Comparison of ENCODE assay signal across 10 mouse cellular contexts in genomic region chr7:109562676-109563075, GRCm38 (mm10). TPM values are rescaled to one million over a fixed set of nuclear protein-coding genes. Genes with fewer than 3 reads are reported as not detected.
A peak's percentile ranks its signal among the peaks of the same experiment; 100 is the strongest.
DNase-seq lines count a peak whose midpoint lies in the region; ATAC-seq and TF ChIP-seq lines count a peak whose summit lies in the region.
"Had no signal": no experiment of that assay in that cellular context is flagged by ENCODE, and none has a peak within 500 bp of the region (broad histone marks: within the 10 kb centered on the region; RNA-seq: fewer than 3 reads in every experiment).

No protein-coding gene starts in this region.

- no peaks in the 10 kb centered on the region for H3K27me3 ChIP-seq in heart, embryonic 15.5 days
- H3K27me3 ChIP-seq in lung, postnatal 0 days (replicated peaks; ENCODE audit: insufficient read depth, low read length), result no peaks in the 10 kb centered on the region
- H3K27me3 ChIP-seq in intestine, postnatal 0 days (replicated peaks; ENCODE audit: control insufficient read depth, insufficient read depth, low read length), result no peaks in the 10 kb centered on the region
- no peaks in the 10 kb centered on the region for H3K27me3 ChIP-seq in stomach, embryonic 15.5 days (replicated peaks)

- peaks cover 54% of the 10 kb centered on the region for H3K4me1 ChIP-seq in heart, embryonic 15.5 days (replicated peaks)
- peaks cover 43% of the 10 kb centered on the region for H3K4me1 ChIP-seq in lung, postnatal 0 days (ENCODE audit: insufficient read depth, low read depth, low read length)
- H3K4me1 ChIP-seq in intestine, postnatal 0 days (replicated peaks; ENCODE audit: control insufficient read depth, insufficient read depth, low read length), result peaks cover 8% of the 10 kb centered on the region
- peaks cover 9% of the 10 kb centered on the region for H3K4me1 ChIP-seq in stomach, embryonic 15.5 days

- H3K9me3 ChIP-seq in heart, embryonic 15.5 days (replicated peaks), result no peaks in the 10 kb centered on the region
- H3K9me3 ChIP-seq in lung, postnatal 0 days (ENCODE audit: low read length), result no peaks in the 10 kb centered on the region
- H3K9me3 ChIP-seq in intestine, postnatal 0 days (ENCODE audit: control insufficient read depth), result no peaks in the 10 kb centered on the region
- H3K9me3 ChIP-seq in stomach, embryonic 15.5 days, result no peaks in the 10 kb centered on the region

- no peak for TF ChIP-seq EP300 in lung, postnatal 0 days (IDR thresholded peaks at IDR 0.05)

- no peak for DNase-seq in heart, postnatal 4 days
- DNase-seq in lung, postnatal 0 days (ENCODE audit: low spot score), result no peak
- no peak for DNase-seq in lung, postnatal 14 days
- no peak for DNase-seq in embryo, embryonic 10 days (ENCODE audit: low spot score)
- DNase-seq: right cerebral cortex, postnatal 14 days had no signal

- H3K9ac ChIP-seq in heart, embryonic 15.5 days, result no peak overlapping the region
- no peak overlapping the region for H3K9ac ChIP-seq in lung, postnatal 0 days (replicated peaks; ENCODE audit: low read depth)
- H3K9ac ChIP-seq in intestine, postnatal 0 days (ENCODE audit: low read depth, low read length), result no peak overlapping the region
- no peak overlapping the region for H3K9ac ChIP-seq in stomach, embryonic 15.5 days

- H3K36me3 ChIP-seq in heart, embryonic 15.5 days, result no peaks in the 10 kb centered on the region
- no peaks in the 10 kb centered on the region; the same call in 1 of the 2 replicates for H3K36me3 ChIP-seq in lung, postnatal 0 days (ENCODE audit: insufficient read depth, low read length)
- H3K36me3 ChIP-seq in intestine, postnatal 0 days (ENCODE audit: control insufficient read depth, insufficient read depth), result peaks cover 11% of the 10 kb centered on the region; the same call in 1 of the 2 replicates
- 0 out of 2 replicates have a peak, but pooled peaks cover 5% of the 10 kb centered on the region for H3K36me3 ChIP-seq in stomach, embryonic 15.5 days

- H3K4me3 ChIP-seq in heart, embryonic 15.5 days, result no peak overlapping the region
- no peak overlapping the region for H3K4me3 ChIP-seq in lung, postnatal 0 days (ENCODE audit: low read depth, low read length)
- no peak overlapping the region for H3K4me3 ChIP-seq in intestine, postnatal 0 days (ENCODE audit: low read depth, low read length)
- H3K4me3 ChIP-seq in stomach, embryonic 15.5 days (replicated peaks), result no peak overlapping the region

- H3K27ac ChIP-seq in heart, embryonic 15.5 days, result peak overlapping the region; percentile 65
- H3K27ac ChIP-seq in lung, postnatal 0 days (ENCODE audit: low read length), result peak overlapping the region; percentile 79
- peak overlapping the region; percentile 60 for H3K27ac ChIP-seq in intestine, postnatal 0 days (ENCODE audit: low read depth, low read length)
- peak overlapping the region; percentile 57 for H3K27ac ChIP-seq in stomach, embryonic 15.5 days

- H3K4me2 ChIP-seq in heart, embryonic 15.5 days, result peak overlapping the region; percentile 21
- peak overlapping the region; percentile 15; the same call in 1 of the 2 replicates for H3K4me2 ChIP-seq in lung, postnatal 0 days (replicated peaks; ENCODE audit: low read depth, low read length)
- H3K4me2 ChIP-seq in intestine, postnatal 0 days (replicated peaks; ENCODE audit: low read depth), result no peak overlapping the region
- peak overlapping the region; percentile 4; the same call in 1 of the 2 replicates for H3K4me2 ChIP-seq in stomach, embryonic 15.5 days

- WGBS in heart, embryonic 15.5 days, result 51% methylated on average over 5 of the region's 5 CpGs
- WGBS in lung, postnatal 0 days, result 23% methylated on average over 5 of the region's 5 CpGs
- WGBS in intestine, postnatal 0 days, result 17% methylated on average over 5 of the region's 5 CpGs
- 43% methylated on average over 5 of the region's 5 CpGs for WGBS in stomach, embryonic 15.5 days

- ATAC-seq in heart, embryonic 15.5 days (replicated peaks; ENCODE audit: insufficient number of reproducible peaks, insufficient read depth, low FRiP score, low read depth), result no peak
- ATAC-seq in lung, postnatal 0 days, result no peak
- ATAC-seq in intestine, postnatal 0 days, result no peak
- no peak for ATAC-seq in stomach, embryonic 15.5 days (ENCODE audit: insufficient read depth, low FRiP score, low read depth)
- no peak for ATAC-seq in megakaryocyte progenitor cell, adult 5-6 weeks (replicated peaks; ENCODE audit: poor library complexity)
- ATAC-seq: CD4-positive, CD25-positive, alpha-beta regulatory T cell, adult 4 months had no signal

- TF ChIP-seq CTCF in lung, postnatal 0 days (IDR thresholded peaks at IDR 0.05), result no peak
- no peak for TF ChIP-seq CTCF in intestine, postnatal 0 days (IDR thresholded peaks at IDR 0.05; ENCODE audit: low read depth)

RNA-seq across cellular contexts. Expression of gene Rpl27a, which starts 43.7 kb away (rescaled TPM):
- 70.7 and 72.1 TPM in 2 replicates for polyA plus RNA-seq in heart, embryonic 15.5 days (2015; fragmentation: Nextera tagmentation; extraction: Ambion mirVana)
- 100 to 1,000 TPM; 152 to 160 TPM for total RNA-seq in heart, postnatal 4 days (2021)
- 108 and 110 TPM in 2 replicates for polyA plus RNA-seq in lung, postnatal 0 days (2015; fragmentation: Nextera tagmentation; extraction: Ambion mirVana)
- polyA plus RNA-seq in intestine, postnatal 0 days (2015; fragmentation: Nextera tagmentation; extraction: Ambion mirVana), result 81.0 and 95.7 TPM in 2 replicates
- 130 and 138 TPM in 2 replicates for polyA plus RNA-seq in stomach, embryonic 15.5 days (2015; fragmentation: Nextera tagmentation; extraction: Ambion mirVana)
- 616 and 680 TPM in 2 replicates for total RNA-seq in megakaryocyte progenitor cell, adult 5-6 weeks (2015)
- 869 and 1,010 TPM in 2 replicates for total RNA-seq in megakaryocyte progenitor cell, adult 5-6 weeks (2017)

RNA-seq across cellular contexts. Expression of gene Trim66, which starts 54.7 kb away (rescaled TPM):
- 0.01 TPM in 1 of 2 replicates, not detected in the other for polyA plus RNA-seq in heart, embryonic 15.5 days (2015; fragmentation: Nextera tagmentation; extraction: Ambion mirVana)
- under 1 TPM; 0.05 to 0.11 TPM for total RNA-seq in heart, postnatal 4 days (2021)
- 0.04 TPM in 2 replicates for polyA plus RNA-seq in lung, postnatal 0 days (2015; fragmentation: Nextera tagmentation; extraction: Ambion mirVana)
- polyA plus RNA-seq in intestine, postnatal 0 days (2015; fragmentation: Nextera tagmentation; extraction: Ambion mirVana), result 0.01 and 0.05 TPM in 2 replicates
- 0.03 TPM in 1 of 2 replicates, not detected in the other for polyA plus RNA-seq in stomach, embryonic 15.5 days (2015; fragmentation: Nextera tagmentation; extraction: Ambion mirVana)
- total RNA-seq in megakaryocyte progenitor cell, adult 5-6 weeks (2015), result 0.15 and 0.22 TPM in 2 replicates
- total RNA-seq in megakaryocyte progenitor cell, adult 5-6 weeks (2017), result 0.03 TPM in 1 of 2 replicates, not detected in the other
- polyA plus RNA-seq: CD4-positive, CD25-positive, alpha-beta regulatory T cell, adult 4 months had no signal
